Mouse (Mus musculus) lung, postnatal 10 days (tissue): ENCODE results near the gene Agbl1.

Source experiments
- DNase-seq: peaks from one replicate; pipeline ENCODE4 v3.0.0; 2021

Agbl1 gene

GRCm38 (mm10) chr7:77009571-77009970, 779.9 kb downstream of the Agbl1 start:
- DNase-seq = no peak

- no peak for DNase-seq
These were observed 799.3 kb downstream of the Agbl1 start for GRCm38 (mm10) chr7:77029019-77029418.

- no peak for DNase-seq
These were observed 846.3 kb downstream of the Agbl1 start for GRCm38 (mm10) chr7:77076033-77076432.

GRCm38 (mm10) chr7:77087266-77087665, 857.6 kb downstream of the Agbl1 start:
- DNase-seq = no peak

- no peak for DNase-seq
These were observed 865.5 kb downstream of the Agbl1 start for GRCm38 (mm10) chr7:77095153-77095552.

- DNase-seq = no peak
These were observed 884.3 kb downstream of the Agbl1 start for GRCm38 (mm10) chr7:77114021-77114420.

- no peak for DNase-seq
These were observed 899.4 kb downstream of the Agbl1 start for GRCm38 (mm10) chr7:77129045-77129444.

- DNase-seq = peak; percentile 16
These were observed 902.3 kb downstream of the Agbl1 start for GRCm38 (mm10) chr7:77131950-77132349.

- DNase-seq = peak; percentile 35
These were observed 903.1 kb downstream of the Agbl1 start for GRCm38 (mm10) chr7:77132615-77133420.

- DNase-seq = no peak
These were observed 905.2 kb downstream of the Agbl1 start for GRCm38 (mm10) chr7:77134860-77135259.

- DNase-seq = no peak
These were observed 909.0 kb downstream of the Agbl1 start for GRCm38 (mm10) chr7:77138707-77139106.

GRCm38 (mm10) chr7:77147527-77147926, 917.8 kb downstream of the Agbl1 start:
- no peak for DNase-seq

GRCm38 (mm10) chr7:77148820-77149219, 919.1 kb downstream of the Agbl1 start:
- DNase-seq = no peak

- DNase-seq = no peak
These were observed 920.2 kb downstream of the Agbl1 start for GRCm38 (mm10) chr7:77149846-77150245.

GRCm38 (mm10) chr7:77152393-77152792, 922.7 kb downstream of the Agbl1 start:
- no peak for DNase-seq

- DNase-seq = no peak
These were observed 923.2 kb downstream of the Agbl1 start for GRCm38 (mm10) chr7:77152909-77153308.

- DNase-seq = no peak
These were observed 935.2 kb downstream of the Agbl1 start for GRCm38 (mm10) chr7:77164921-77165320.
